Mouse (Mus musculus) v-Abl transformed pro-B cells (cell line): ENCODE data around the gene Gm20388.

Experiments used
- in situ Hi-C, 2 experiments: fragments of 400-800 bp; cut with MboI; formaldehyde crosslinking; loops; one replicate each; pipeline ENCODE4 v1.15.1; 2025; ENCODE audit not compliant: unreplicated experiment in 2 of 2

Gene Gm20388

DNA sequence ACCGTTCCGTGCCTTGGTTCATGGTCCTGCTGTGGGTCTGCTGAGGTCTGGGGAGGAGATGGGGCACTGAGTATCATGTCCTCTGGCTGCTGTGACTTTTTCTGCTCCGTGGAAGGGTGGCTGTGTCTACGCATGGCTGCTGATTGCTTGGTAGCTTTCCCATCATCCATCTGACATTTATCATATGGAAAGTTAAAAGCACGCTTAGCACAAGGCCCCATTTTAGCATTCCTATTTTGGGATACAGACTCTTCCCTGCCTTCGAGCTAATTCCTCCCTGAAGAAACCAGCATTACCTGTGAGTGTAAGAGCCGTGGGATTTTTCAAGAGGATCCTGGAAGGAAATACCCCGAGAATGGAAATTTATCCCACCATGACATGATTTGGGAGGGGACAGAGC lies 3906.3 kb downstream of the Gm20388 start:
- in situ Hi-C loops: no loop called here

DNA sequence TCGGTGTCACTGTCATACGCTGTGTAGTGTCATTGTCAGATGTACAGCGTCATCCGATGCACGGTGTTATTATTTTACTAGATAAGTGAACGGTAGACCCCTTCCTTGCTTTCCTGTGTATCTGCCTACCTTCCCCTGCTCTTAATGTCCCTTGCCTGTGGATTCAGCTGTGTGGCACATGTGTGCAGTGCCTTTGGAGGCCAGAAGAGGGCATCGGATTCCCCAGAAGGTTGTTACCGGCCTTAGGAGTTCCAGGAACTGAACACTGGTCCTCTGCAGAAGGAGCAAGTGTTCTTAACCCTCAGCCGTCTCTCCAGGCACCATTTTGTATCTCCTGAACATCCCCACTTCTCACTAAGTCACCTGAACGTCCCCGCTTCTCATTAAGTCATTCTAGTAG lies 3907.1 kb downstream of the Gm20388 start:
- in situ Hi-C loops: no loop called here

DNA sequence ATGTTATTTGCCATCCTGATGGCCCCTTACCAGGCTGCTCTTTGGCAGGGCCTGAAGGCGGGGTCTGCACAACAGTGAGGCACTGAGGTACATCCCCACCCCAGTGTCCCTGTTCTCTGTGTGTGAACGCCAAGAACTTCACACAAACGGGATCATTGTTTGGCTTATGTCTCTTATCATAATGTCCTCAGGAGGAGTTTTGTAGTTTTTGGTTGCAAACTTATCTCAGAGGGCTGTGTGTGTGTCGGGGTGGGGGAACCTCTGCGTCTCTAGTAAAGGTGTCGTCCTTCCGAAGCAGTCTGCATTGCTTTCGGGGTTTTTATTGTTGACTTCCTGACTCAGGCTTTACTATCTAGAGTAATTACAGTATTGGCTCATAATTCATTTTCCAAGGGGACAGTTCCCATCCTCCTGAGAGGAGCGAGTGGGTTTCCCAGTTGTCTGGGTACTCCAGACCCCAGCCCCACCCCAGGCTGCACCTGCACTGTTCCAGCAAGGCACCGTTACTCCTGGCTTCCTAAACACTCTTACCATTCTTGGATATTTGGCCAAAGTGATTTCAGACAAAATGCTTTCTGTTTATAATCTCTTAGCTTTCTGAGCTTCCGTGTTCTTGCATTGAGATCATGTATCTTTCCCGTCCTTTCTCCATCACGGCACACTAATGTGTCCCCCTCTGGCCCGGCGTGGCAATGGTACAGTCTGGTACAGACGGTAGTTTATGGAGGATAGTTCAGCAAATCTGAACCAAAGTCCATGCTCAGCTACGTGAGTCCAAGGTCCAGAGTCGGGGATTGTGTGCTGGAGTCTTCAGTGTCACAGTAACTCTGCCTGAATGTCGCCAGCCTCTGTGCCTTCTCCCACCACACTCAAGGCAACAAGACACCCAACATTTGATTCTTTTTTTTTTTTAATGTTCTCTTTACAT lies 3909.3 kb downstream of the Gm20388 start:
- in situ Hi-C loops: loop anchor here in 1 of 2 experiments (10.0 kb wide), 1 partner anchor 535 kb away; no protein-coding TSS in a partner anchor

DNA sequence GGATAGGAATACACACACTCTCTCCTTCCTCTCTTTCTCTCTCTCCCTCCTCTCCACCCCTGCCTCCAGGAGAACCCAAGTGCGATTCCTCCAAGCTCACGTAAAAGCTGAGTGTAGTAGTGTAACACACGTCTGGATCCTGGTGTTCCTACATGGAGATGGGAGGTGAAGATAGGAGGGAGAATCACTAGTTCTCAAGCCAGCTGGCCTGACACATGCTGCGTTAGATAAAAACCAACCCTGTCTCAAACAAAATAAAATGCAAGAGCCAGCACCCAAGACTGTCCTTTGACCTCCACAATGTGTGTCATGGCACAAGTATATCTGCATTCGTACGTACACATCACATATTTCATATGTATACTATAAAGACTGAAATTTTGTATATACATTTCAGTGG lies 3910.1 kb downstream of the Gm20388 start:
- in situ Hi-C loops: loop anchor here in 1 of 2 experiments (10.0 kb wide), 1 partner anchor 534 kb away; no protein-coding TSS in a partner anchor

DNA sequence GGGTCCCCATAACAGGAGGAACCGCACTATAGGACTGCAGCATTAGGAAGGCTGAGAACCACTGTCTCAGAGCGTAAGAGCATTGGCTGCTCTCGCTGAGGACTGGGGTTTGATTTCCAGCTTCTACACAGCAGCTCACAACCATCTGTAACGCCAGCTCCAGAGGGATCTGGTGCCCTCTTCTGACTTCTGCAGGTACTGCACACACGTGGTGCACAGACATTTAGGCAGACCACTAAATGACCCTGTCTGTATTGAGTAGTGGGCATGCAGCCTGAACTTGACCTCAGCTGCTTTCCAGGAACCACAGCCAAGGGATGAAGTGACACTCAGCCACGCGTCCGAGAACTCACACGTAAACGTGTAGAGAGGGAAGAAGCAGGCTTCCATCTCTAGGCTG lies 3912.5 kb downstream of the Gm20388 start:
- in situ Hi-C loops: loop anchor here in 1 of 2 experiments (10.0 kb wide), 1 partner anchor 532 kb away; no protein-coding TSS in a partner anchor

DNA sequence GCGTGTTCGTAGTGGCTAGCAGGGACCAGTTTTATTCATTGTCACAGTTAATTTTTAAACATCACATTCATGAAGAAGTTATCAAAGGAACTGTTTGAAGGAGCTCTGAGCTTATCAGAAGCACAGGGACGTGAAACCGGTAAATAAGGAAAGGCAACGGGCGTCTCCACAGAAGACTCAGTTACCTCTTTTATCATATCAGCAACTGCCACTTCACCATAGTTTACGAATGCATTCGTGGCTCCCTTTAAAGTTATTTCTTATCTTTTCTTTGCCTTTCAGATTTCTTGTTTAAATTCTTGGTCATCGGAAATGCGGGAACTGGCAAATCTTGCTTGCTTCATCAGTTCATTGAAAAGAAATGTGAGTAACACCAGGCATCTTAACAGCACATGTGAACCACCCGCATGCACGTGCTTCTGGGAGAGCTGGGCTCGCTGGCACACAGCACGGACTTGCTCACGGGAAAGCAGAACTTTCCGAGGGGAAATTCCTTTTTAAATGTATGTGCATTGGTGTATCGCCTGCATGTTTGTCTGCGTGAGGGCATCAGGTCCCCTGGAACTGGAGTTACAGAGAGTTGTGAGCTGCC lies 3913.0 kb downstream of the Gm20388 start:
- in situ Hi-C loops: loop anchor here in 1 of 2 experiments (10.0 kb wide), 1 partner anchor 531 kb away; no protein-coding TSS in a partner anchor

DNA sequence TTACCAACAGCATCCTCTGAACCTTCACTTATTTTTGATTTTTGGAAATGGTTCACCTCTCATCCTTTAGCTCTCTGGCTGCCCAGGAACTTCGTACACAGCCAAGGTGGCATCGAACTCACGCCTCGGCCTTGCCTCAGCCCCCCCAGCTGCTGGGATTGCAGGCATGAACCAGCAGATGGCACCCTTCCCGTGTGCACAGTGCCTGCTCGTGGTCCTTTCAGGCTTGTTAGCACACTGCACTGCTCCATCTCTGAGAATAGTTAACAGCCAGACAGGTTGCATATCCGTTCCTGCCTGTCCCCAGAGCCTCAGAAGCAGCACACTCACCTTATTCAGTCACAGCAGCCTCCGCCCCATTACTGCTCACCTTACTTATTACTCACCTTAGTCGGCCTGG lies 3915.4 kb downstream of the Gm20388 start:
- in situ Hi-C loops: loop anchor here in 1 of 2 experiments (10.0 kb wide), 1 partner anchor 529 kb away; no protein-coding TSS in a partner anchor

DNA sequence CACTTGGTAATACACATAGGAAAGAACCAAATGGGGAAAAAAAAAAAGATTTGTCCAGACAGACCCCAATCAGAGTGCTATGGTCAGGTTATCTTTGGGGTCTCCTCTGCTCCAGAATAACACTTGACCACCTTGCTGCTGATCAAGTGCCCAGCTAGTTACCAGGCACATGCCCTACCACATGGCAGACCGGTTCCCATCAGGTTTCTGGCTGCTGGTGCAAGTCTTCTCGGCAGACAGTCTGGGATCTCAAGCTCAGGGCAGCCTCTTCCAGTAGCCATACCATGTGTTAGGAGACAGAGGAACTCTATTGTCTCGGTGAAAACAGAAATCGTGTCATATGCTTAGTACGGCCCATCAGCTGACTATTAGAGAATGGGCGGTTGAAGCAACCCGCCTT lies 3916.1 kb downstream of the Gm20388 start:
- in situ Hi-C loops: loop anchor here in 1 of 2 experiments (10.0 kb wide), 1 partner anchor 528 kb away; no protein-coding TSS in a partner anchor

DNA sequence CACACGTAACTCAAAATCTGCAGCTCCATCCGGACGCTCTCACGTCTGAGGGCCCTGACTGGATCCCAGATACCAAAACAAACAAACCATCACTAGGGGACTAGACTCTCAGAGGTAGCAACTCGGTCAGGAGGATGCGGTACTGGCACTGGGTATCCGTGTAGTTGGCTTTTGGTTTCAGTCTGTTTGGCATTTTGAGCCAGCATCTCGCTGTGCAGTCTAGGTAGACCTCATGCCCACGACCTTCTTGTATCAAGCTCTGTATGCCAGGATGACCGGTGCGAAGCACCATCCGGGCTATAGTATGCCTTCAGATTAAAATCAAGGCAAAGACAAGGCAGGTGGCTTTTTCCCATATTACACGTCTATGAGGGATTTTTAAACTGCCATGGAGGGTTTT lies 3916.9 kb downstream of the Gm20388 start:
- in situ Hi-C loops: loop anchor here in 1 of 2 experiments (10.0 kb wide), 1 partner anchor 527 kb away; no protein-coding TSS in a partner anchor

DNA sequence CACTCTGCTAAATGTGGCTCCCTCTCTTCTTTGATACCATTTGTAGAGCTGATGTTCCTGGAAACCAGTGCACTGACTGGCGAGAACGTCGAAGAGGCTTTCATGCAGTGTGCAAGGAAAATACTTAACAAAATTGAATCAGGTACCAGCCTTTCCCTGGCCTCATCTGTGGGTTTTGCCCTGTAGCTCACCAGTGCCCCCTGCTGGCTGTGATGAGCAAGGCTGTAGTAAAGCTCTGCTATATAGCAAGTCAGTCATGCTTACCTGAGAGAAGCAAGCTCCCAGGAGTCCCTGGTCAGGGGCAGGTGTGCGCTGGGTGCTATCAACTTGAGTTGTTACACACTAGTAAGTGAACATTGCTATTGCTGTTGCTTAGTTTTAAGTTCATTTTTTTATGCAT lies 3922.1 kb downstream of the Gm20388 start:
- in situ Hi-C loops: loop anchor here (10.0 kb wide), 2 partner anchors 58 to 92 kb away; no protein-coding TSS in a partner anchor

DNA sequence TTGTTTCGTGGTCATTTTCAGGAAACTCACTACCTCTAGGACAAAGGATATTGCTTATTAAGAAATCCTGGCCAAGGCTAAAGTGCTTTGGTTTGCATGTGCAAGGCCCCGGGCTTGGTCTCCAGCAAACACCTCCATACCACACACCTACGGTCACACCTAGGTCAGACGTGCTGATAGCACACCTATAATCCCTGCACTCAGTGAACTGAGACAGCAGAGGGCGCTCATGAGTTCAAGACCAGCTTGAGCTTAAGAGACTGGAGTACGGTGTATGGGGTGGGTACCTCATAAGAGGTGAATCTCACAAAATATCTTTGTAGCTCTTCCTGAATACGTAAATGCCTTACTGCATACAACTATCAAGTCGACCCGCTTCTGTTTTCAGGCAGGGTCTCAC lies 3924.8 kb downstream of the Gm20388 start:
- in situ Hi-C loops: loop anchor here (5.0 to 10.0 kb wide), 3 partner anchors 61 to 89 kb away; no protein-coding TSS in a partner anchor

DNA sequence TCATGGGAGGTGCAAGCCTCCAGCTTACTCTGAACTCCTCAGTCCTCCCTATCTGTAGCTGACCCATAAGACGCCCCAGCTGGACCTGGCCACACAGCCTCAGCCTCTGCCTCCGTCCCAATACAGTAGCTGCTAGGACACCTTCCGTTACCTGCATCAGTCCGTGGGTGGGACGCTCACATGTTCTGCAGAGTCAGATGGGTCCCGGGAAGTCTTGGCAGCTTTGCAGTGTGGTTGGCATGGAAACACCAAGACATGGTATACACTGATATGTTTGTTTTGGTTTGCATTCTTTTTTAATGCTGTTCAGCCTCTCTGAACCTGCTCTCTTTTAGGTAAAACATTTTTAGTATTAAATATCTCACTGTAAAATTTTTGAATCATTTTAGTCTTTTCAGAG lies 3925.7 kb downstream of the Gm20388 start:
- in situ Hi-C loops: loop anchor here (5.0 to 10.0 kb wide), 3 partner anchors 62 to 88 kb away; no protein-coding TSS in a partner anchor

DNA sequence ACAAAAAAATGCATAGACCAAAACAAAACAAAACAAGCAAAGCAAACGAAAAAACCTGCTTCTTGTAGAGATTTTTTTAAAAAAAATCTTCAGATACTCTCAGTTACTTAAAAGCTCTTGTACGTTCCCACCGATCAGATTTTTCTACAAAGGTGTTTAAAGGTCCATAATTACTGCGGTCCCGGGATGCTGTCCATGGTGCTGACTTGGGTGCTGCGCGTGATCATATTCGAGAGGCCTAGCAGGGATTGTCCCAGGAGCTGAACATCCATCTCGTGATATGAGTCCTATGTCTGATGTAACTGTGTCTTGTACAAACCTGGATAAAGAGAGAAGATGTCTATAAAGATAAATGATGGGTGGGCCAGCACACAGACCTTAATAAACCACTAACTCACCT lies 3927.9 kb downstream of the Gm20388 start:
- in situ Hi-C loops: loop anchor here (5.0 to 10.0 kb wide), 3 partner anchors 64 to 86 kb away; no protein-coding TSS in a partner anchor

DNA sequence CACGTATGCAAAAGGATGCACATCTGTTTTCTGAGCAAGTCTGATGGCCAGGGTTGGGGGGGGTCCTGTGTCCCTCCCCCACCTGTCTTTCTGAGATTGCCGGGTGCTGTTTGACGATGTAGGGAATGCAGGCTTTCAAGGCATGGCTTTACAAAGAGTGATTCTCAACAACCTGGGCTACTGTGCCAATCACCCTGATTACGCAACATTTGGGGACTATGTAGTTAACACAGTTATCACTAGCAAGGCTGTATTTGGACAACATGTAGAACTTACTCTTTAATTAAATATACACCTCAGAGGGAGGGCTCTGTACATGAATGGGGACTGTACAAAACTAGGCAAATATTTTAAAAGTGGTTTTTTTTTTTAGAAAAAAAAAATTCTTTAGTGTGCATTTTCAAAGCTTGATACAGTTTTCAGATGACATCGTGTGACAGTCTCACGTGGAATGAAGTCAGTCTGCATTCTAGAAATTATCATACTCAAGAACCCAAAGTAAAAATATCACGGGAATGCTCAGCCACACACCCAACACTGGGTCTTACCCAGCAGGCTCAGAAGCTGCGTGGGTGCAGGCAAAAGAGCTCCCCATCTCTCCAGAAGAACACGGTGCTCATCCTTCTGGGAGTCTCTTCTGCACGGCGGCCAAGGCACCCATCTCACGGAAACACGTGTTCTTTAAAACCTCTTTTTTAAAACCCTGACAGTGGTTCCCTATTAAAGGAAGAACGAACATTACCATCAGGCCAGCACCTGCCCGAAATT lies 3930.1 kb downstream of the Gm20388 start:
- in situ Hi-C loops: no loop called here

DNA sequence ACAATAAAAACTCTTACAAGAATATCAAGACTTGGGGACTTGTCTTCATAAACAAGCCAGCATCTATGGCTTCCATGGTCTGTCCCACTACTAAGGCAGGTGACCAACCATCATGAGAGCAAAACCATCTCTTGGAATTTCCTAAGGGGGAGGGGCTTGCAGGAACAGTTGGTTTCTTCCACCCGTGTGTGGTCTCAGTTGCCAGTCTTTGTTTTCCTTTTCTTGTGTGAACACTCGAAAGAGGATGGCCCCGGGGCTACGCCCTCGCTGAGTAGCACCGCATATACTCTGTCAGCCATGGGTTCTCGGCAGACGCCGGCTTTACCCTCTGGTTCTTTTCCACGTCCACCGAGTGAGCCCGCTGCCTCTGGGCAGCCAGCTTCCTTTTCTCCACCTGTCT lies 3931.4 kb downstream of the Gm20388 start:
- in situ Hi-C loops: no loop called here

DNA sequence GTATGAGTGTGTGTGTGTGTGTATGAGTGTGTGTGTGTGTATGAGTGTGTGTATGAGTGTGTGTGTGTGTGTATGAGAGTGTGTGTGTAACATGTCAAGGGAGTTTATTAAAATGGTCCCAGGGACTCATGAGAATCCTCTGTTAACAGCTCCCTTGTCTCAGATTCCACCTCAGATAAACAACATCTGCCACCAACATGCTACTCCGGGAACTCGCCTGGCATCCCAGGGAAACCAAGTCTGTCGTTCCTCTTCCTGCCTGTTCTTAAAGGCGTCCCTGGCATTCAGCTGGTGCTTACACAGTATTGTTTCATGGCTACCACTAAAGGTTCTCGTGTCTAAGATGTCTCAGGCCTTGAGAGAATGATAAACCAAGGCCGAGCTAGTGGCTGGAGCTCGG lies 3933.7 kb downstream of the Gm20388 start:
- in situ Hi-C loops: no loop called here

DNA sequence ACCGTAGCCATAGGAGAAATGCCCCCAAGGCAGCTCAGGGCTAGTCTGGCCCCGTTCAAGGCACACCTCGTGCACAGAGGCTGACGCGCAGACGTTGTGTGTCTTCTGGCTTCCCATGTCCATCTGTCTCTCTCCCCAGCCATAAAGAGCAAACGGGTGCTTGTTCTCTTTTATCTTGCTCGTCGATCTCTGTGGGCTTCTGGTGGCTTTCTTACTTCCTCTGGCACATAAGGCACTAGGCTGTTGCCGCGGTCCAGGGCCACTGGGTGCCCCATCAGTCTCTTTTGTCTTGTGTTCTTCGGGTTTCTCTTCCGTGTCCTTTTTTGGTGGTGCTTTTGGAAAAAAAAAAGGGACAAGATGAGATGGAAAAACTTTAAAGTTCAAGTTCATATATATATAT lies 3934.5 kb downstream of the Gm20388 start:
- in situ Hi-C loops: no loop called here

DNA sequence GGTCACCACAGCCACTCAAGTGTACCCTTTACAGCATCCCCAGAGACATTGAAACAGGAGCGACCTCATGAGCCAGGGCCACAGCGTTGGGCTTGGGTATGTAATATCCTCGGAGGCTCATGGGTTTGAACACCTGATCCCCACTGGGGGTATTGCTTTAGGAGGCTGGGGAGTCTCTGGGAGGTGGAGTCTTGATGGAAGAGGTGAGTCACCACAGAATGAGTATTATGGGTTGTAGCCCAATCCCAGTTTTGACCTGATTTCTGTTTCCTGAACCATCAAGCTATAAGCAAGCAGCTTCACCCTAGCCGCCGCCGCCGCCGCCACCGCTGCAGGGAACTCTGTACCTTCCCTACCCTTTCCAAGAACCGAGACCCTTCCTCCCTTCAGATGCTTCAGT lies 3935.3 kb downstream of the Gm20388 start:
- in situ Hi-C loops: no loop called here

DNA sequence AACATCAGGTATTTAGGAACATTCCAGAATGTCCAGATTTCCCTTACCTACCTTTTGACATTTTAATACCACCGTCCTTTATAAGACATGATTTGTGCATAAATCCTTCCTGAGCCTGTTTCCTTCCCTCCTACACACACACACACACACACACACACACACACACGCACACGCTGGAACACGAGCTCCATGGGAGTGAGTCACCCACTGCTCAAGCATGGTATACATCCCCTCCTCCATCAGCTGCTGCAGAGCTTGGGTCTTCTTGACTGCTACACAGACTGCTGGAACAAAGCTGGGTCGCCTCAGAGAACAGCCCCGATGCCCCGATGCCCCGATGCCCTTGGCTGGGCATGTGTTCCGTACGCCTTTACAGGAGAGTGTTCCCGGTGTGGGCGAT lies 3935.9 kb downstream of the Gm20388 start:
- in situ Hi-C loops: no loop called here

DNA sequence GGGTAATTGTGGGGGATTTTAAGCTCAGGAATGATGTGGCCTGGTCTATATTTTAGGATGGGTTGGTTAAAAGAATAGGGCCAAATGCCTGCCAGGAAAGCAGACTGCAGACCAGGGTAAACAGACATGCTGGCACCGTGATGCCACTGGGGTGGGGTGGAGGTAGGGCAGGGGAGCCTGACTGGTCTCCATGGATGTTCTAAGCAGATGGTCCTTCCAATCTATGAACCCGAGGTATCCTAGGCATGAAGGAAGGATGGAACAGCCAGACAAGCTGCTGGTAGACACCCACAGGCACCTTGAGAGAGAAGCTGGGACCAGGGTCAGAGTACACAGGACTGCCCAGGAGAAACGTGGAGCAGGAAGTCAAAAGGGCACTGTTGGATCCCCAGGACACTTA lies 3936.9 kb downstream of the Gm20388 start:
- in situ Hi-C loops: no loop called here
